Mouse (Mus musculus) heart, embryonic 16.5 days (tissue): Measurements from ENCODE around the gene Rxfp3. TPM values are rescaled to one million over a fixed set of nuclear protein-coding genes. Genes with fewer than 3 reads are reported as not detected.
"Not testable (repeated sequence)": the region's sequence is repeated elsewhere in the genome, so short reads cannot be mapped to it uniquely, and the experiment has no call there.

ENCODE experiments used
- ATAC-seq: fragments of 200-750 bp; cut with Nextera tagmentation; replicated peaks from 2 replicates; pipeline ENCODE4 v1.8.0; 2017; ENCODE audit warnings: moderate number of reproducible peaks; ENCODE audit not compliant: insufficient read depth, low FRiP score; ENCODE audit errors: extremely low read depth
- H3K27ac ChIP-seq: fragments of 300-500 bp; sonication (generic); 2 replicates; pipeline ENCODE4 v1.5.1; 2014; ENCODE audit warnings: mild to moderate bottlenecking, low read length, control low read depth, moderate library complexity
- H3K27me3 ChIP-seq: fragments of 300-500 bp; sonication (generic); 2 replicates; pipeline ENCODE4 v1.6.1; 2014; ENCODE audit warnings: low read length, mixed read lengths; ENCODE audit not compliant: control insufficient read depth, insufficient read depth
- H3K36me3 ChIP-seq: fragments of 300-500 bp; sonication (generic); 2 replicates; pipeline ENCODE4 v1.6.1; 2014; ENCODE audit not compliant: control insufficient read depth, insufficient read depth
- H3K4me1 ChIP-seq: fragments of 300-500 bp; sonication (generic); 2 replicates; pipeline ENCODE4 v1.6.1; 2014; ENCODE audit warnings: low read length, mixed read lengths; ENCODE audit not compliant: control insufficient read depth, insufficient read depth
- H3K4me2 ChIP-seq: fragments of 300-500 bp; sonication (generic); 2 replicates; pipeline ENCODE4 v1.6.1; 2014; ENCODE audit warnings: low read depth, mild to moderate bottlenecking, control low read depth, low read length
- H3K4me3 ChIP-seq: fragments of 300-500 bp; sonication (generic); 2 replicates; pipeline ENCODE4 v1.5.1; 2014; ENCODE audit warnings: mild to moderate bottlenecking, control low read depth, low read length
- H3K9ac ChIP-seq: fragments of 300-500 bp; sonication (generic); 2 replicates; pipeline ENCODE4 v1.6.1; 2014; ENCODE audit warnings: low read length, control low read depth
- H3K9me3 ChIP-seq: fragments of 300-500 bp; sonication (generic); replicated peaks from 2 replicates; pipeline ENCODE4 v1.6.1; 2016; ENCODE audit warnings: low read length; ENCODE audit not compliant: control insufficient read depth
- WGBS: fragments of 180-500 bp; shearing (Covaris S2); extraction: QIAGEN DNeasy Blood & Tissue Kit; methylation state at CpG from one replicate; pipeline ENCODE4 v1.1.7; 2014; 5-methylcytosine and 5-hydroxymethylcytosine counted together
- polyA plus RNA-seq: library from polyadenylated mRNA; unstranded; fragments of >200 nt; fragmentation: Nextera tagmentation; extraction: Ambion mirVana; gene quantifications from 2 replicates; pipeline ENCODE4 v1.2.1, GENCODE M21; 2015

Gene Rxfp3
- polyA plus RNA-seq, 1 experiment from 2014 or later = 0.05 TPM

GRCm38 (mm10) chr15:11010976-11011548 lies 26.7 kb downstream of the Rxfp3 start:
- no peak overlapping the region for H3K9ac ChIP-seq
- ATAC-seq = no peak
- H3K36me3 ChIP-seq = no peaks in the 10 kb centered on the region
- H3K9me3 ChIP-seq = no peaks in the 10 kb centered on the region
- no peak overlapping the region for H3K4me2 ChIP-seq
- WGBS = 78% methylated on average over 11 of the region's 11 CpGs
- H3K27me3 ChIP-seq = no peaks in the 10 kb centered on the region
- no peak overlapping the region for H3K27ac ChIP-seq
- H3K4me3 ChIP-seq = no peak overlapping the region
- H3K4me1 ChIP-seq = no peaks in the 10 kb centered on the region

GRCm38 (mm10) chr15:11008756-11009155 lies 29.0 kb downstream of the Rxfp3 start:
- no peak for ATAC-seq
- no peak overlapping the region for H3K4me3 ChIP-seq
- no peaks in the 10 kb centered on the region for H3K9me3 ChIP-seq
- H3K4me2 ChIP-seq = no peak overlapping the region
- 22% methylated on average over 5 of the region's 5 CpGs for WGBS
- no peaks in the 10 kb centered on the region for H3K27me3 ChIP-seq
- no peak overlapping the region for H3K27ac ChIP-seq
- H3K4me1 ChIP-seq = no peaks in the 10 kb centered on the region
- no peaks in the 10 kb centered on the region for H3K36me3 ChIP-seq
- no peak overlapping the region for H3K9ac ChIP-seq

- Histone ChIP-seq H3K27ac (no peak overlapping the region), H3K9me3 (no peaks in the 10 kb centered on the region), H3K27me3 (no peaks in the 10 kb centered on the region), H3K9ac (no peak overlapping the region), H3K4me1 (no peaks in the 10 kb centered on the region), H3K36me3 (no peaks in the 10 kb centered on the region), H3K4me3 (no peak overlapping the region), H3K4me2 (no peak overlapping the region)
- WGBS = 39% methylated on average over 6 of the region's 6 CpGs
- ATAC-seq = no peak
Measured at GRCm38 (mm10) chr15:11004646-11005045, 33.1 kb downstream of the Rxfp3 start.

- H3K9ac ChIP-seq = no peak overlapping the region
- H3K4me3 ChIP-seq = no peak overlapping the region
- H3K9me3 ChIP-seq = no peaks in the 10 kb centered on the region
- no peak for ATAC-seq
- H3K4me2 ChIP-seq = no peak overlapping the region
- no peaks in the 10 kb centered on the region for H3K27me3 ChIP-seq
- no peaks in the 10 kb centered on the region for H3K4me1 ChIP-seq
- H3K27ac ChIP-seq = no peak overlapping the region
- no peaks in the 10 kb centered on the region for H3K36me3 ChIP-seq
- 80% methylated on average over 4 of the region's 4 CpGs for WGBS
Measured at GRCm38 (mm10) chr15:11003791-11004190, 34.0 kb downstream of the Rxfp3 start.

- H3K27ac ChIP-seq = no peak within 1 kb of the TSS
- H3K9ac ChIP-seq = no peak within 1 kb of the TSS
- H3K4me1 ChIP-seq = no peaks in the 10 kb centered on the region
- peak within 1 kb of the TSS; percentile 43; the same call in 1 of the 2 replicates for H3K4me2 ChIP-seq
- H3K9me3 ChIP-seq = no peaks in the 10 kb centered on the region
- H3K4me3 ChIP-seq = peak within 1 kb of the TSS; percentile 11; the same call in 1 of the 2 replicates
- 44% methylated on average over 7 of the region's 7 CpGs for WGBS
- 0 out of 2 replicates have a peak, but pooled peaks cover 2% of the 10 kb centered on the region for H3K36me3 ChIP-seq
- no peak for ATAC-seq
- H3K27me3 ChIP-seq = no peaks in the 10 kb centered on the region
Measured at GRCm38 (mm10) chr15:11000421-11000820, 37.4 kb downstream of the Rxfp3 start, which contains the start of gene Slc45a2. Gene Slc45a2 (plus strand): TSS chr15:11000721.

- Histone ChIP-seq H3K27me3 (no peaks in the 10 kb centered on the region), H3K4me2 (peak overlapping the region; percentile 43; the same call in 1 of the 2 replicates), H3K36me3 (peaks cover 6% of the 10 kb centered on the region; the same call in 1 of the 2 replicates), H3K27ac (no peak overlapping the region), H3K4me3 (peak overlapping the region; percentile 11; the same call in 1 of the 2 replicates), H3K9ac (no peak overlapping the region), H3K9me3 (no peaks in the 10 kb centered on the region), H3K4me1 (no peaks in the 10 kb centered on the region)
- 43% methylated on average over 5 of the region's 5 CpGs for WGBS
- ATAC-seq = no peak
Measured at GRCm38 (mm10) chr15:10999832-11000231, 38.0 kb downstream of the Rxfp3 start.

- peaks cover 13% of the 10 kb centered on the region for H3K36me3 ChIP-seq
Measured at GRCm38 (mm10) chr15:10991566-10991965, 46.2 kb downstream of the Rxfp3 start.

GRCm38 (mm10) chr15:10990411-10990810 lies 47.4 kb downstream of the Rxfp3 start:
- Histone ChIP-seq H3K4me2 (no peak overlapping the region), H3K36me3 (peaks cover 11% of the 10 kb centered on the region), H3K9ac (no peak overlapping the region), H3K9me3 (no peaks in the 10 kb centered on the region), H3K27ac (no peak overlapping the region), H3K4me1 (no peaks in the 10 kb centered on the region), H3K27me3 (no peaks in the 10 kb centered on the region), H3K4me3 (no peak overlapping the region)
- 28% methylated on average over 2 of the region's 2 CpGs for WGBS
- no peak for ATAC-seq

More at GRCm38 (mm10) chr15:10991566-10991965, 46.2 kb downstream of the Rxfp3 start:
- no peaks in the 10 kb centered on the region for H3K27me3 ChIP-seq
- no peaks in the 10 kb centered on the region for H3K4me1 ChIP-seq
- 82% methylated on average over 1 of the region's 1 CpGs for WGBS
- no peak overlapping the region for H3K4me2 ChIP-seq
- no peak overlapping the region for H3K9ac ChIP-seq
- no peak for ATAC-seq
- no peaks in the 10 kb centered on the region for H3K9me3 ChIP-seq
- H3K27ac ChIP-seq = no peak overlapping the region
- H3K4me3 ChIP-seq = no peak overlapping the region

GRCm38 (mm10) chr15:10986477-10986876 lies 51.3 kb downstream of the Rxfp3 start:
- not testable (repeated sequence) for H3K9ac ChIP-seq, H3K27ac ChIP-seq, H3K4me3 ChIP-seq, H3K4me2 ChIP-seq, ATAC-seq, H3K4me1 ChIP-seq, H3K36me3 ChIP-seq, H3K27me3 ChIP-seq, H3K9me3 ChIP-seq
- WGBS = 67% methylated on average over 2 of the region's 2 CpGs
